Mouse (Mus musculus) c-Kit-positive CD71-positive TER-119-positive erythroid progenitor cells, embryonic 14.5 days (primary cell): ENCODE results near the gene Rmnd1.

Experiments used
- DNase-seq: peaks from one replicate; pipeline ENCODE4 v3.0.0-alpha.2; 2013; ENCODE audit warnings: low spot score

The Rmnd1 gene

DNA sequence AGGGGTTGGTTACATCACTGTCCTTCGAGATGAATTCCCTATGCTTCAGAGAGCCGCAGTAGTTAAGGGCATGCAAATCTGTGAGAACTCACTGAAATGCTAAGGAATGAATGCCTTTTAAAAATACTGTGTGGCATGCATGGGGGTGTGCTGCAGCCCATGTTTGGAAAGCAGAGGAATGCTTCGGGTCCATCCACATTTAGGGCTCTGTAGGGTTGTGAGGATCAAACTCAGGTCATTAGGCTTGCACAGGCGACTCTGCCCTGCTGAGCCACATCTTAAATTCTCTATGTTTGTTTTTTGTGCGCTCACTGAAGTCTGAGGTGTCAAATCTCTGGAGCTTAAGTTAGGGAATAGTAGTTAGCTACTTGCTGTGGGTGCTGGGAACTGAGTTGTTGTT is 41.1 kb downstream of the Rmnd1 start:
- no peak for DNase-seq

DNA sequence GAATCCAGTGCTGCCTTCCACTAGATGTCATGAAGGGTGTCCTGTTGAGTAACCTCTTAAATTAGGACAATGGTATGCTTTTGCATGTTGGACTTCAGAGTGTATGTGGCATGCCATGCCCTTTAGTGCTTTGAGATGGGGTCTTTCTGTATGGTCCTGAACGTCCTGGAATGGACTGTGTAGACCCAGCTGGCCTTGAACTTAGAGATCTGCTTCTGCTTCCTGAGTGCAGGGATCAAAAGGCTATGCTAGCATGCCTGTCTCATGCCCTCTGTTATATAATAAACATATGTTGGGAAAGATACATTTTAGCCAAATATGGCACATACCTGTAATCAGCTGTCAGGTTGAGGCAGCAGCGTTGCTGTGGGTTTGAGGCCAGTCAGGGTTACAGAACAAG is 41.6 kb downstream of the Rmnd1 start:
- DNase-seq: no peak

DNA sequence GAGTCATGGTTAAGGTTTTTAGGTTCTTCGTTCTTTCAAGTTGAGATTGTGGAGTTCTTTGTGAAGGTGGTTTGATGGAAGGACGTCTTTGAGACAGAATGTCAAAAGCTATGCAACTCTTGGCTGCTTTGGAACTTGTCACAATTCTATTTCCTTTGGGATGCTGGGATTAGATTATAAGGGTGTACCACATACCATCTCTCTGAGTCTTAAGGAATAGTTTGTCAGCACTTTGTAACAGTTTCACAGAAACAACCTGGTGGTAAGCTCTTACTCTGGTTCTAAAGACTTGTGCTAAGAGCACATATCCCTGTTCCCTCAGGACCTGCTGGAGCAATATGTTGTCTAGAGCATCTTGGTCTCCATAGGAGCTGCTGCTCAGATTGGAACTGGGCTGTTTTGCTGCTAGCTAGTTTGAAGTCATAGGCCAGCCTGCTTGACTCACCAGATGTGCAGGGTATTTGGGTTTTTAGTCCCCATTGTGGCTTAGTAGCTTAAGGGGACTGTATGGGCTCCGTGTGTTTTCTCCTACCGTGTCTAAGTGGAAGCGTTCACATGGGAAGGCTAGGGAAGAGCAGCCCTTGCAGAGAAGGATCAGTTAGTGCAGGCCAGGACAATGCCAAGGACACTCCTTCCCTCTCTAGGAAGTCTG is 42.6 kb downstream of the Rmnd1 start:
- DNase-seq: no peak

DNA sequence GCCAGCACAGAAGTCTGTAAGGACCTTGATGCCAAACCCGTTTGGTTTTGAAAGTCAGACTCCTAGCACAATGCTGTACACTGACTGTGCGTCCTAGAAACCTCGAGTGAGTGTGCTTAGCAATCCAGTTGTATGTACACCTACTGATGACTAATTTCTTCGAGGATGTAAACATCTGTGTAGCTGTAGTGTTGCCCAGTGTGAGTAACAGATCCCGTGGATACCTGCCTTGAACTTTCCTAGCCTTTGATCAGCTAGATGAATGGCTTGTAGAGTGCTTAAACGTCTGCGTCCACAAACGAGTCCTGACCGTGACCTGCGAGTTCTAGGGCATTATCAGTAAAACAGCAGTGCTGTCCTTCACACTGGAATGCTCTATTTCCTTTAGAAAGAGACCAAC is 43.2 kb downstream of the Rmnd1 start:
- no peak for DNase-seq

DNA sequence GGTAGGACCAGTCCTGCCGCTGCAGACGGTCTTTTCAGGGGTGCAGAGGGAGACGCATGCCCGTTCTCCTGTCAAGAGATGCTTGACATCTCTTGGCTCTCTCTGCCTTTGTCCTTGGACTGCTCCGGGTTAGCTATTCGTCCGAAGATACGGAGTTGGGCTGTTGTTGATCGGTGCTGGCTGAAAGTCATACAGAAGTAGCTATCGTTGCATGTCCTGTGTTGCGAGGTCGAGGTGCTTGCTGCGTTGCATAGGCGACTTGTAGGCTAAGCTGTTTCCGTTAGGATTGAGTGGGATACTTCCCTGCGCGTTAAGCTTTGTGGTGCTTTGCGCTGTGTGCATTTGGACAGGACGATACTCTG is 43.8 kb downstream of the Rmnd1 start:
- peak; percentile 28 for DNase-seq

DNA sequence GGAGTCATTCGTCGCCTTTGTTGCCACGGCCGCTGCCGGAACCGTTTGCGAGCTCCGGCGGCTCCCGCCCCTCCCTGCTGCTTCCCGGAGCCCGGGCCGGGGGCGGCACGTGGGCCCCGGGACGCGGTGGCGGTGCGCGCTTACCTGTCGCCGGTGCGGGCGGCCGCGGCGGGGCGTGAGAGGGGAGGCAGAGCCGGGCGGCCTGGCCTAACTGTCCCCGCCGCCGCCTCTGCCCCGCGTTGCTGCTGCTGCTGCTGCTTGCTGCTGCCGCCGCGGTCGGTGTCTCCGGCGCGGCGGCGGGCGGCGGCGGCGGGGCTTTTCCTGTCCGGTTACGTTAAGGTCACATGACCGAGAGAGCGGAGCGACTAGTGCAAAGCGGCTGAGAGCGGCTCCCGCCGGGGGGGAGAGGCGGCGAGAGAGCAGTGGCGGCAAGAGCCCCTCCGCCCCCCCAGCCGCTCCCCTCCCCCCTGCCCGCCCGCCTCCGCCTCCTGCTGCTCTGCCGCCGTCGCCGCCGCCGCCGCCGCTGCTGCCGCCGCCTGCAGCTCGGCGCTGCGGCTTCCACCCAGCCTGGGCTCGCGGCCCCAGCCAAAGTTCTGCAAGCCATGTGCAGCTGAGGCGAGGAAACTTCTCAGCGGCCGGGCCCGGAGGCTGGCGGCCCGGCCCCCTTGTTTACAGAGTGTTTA is 44.3 kb downstream of the Rmnd1 start, which contains the start of gene Zbtb2:
Gene Zbtb2, minus strand, starts transcription at position 408 of the 683 bp plus-strand sequence.
- peak; percentile 52 for DNase-seq

DNA sequence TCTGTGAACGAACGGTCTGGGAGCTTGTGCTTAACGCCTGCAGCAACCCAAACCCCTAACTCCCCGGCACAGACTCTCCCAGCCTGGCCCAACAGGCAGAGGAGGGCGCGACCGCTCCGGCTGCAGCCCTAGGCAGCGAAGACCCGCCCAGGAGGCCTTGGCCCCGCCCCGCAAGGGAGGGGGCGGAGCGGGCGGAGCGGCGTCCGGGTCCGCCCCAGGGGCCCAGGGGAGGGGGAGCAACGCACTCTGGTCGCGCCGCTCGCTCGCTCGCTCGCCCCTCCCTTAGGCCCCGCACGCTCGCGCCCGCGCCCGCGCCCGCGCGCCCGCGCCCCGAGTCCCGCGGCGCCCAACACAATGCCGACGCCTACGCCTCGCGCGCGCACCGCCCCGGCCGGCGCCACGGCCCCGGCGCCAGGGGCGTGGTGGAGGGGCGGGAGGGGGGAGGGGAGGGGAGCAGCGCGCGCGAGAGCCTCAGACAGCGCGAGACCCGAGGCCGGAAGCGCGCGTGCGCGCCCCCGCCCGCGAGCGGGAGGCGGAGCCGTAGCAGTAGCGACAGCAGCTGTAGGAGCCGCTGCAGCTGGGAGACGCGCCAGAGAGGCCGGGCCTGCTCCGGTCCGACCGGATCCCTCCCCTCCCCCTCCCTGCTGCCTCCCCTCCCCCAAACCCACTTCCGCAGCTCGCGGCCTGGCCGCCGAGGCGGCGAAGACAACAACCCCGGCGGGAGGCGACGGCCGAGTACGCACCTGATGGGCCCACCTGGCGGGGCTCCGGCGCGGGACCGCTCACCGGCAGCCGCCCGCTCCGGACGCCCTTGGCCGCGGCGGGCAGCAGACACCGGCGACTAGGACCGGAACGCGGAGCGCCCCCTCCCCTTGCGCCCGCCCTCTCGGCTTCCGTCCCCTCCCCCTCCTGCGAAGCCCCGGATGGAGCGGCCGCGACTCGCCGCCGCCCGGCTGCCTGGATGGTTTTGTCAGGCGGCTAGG is 45.3 kb downstream of the Rmnd1 start:
- DNase-seq: peak; percentile 89

DNA sequence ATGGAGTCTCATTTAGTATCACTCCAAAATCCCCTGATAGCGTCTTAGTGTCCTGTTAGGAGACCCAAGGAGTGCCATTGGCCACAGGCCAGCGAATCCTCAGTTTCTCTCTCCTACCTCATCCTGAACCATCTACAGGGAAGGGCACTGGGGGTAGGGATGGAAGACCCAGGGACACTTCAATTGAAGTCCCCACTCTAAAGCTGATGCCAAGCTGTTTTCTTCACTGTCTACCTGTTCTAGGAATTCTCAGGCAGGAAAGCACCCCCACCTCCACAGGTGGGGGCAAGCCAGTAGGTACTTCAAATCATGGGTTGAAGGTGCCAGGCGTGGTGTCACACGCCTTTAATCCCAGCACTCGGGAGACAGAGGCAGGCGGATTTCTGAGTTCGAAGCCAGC is 47.9 kb downstream of the Rmnd1 start:
- no peak for DNase-seq

DNA sequence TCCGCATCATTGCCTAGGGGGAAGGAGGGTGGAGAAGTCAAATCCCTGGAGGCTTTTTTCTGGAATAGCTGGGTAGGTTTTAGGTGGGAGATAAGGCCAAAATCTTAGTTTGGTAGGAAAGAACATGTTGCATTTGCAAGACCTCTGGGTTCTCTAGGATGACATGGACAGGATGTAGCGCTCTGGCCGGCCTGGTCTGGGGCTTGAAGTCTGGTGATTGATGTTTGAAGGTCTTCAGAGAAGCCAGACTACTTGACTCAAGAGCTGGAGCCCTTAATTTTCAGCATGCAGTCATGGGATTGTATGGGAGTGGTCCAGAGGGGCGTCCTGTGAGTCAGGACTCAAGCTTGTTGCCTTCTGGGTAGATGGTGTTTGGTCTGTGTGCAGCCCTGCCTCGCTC is 51.4 kb downstream of the Rmnd1 start:
- no peak for DNase-seq

DNA sequence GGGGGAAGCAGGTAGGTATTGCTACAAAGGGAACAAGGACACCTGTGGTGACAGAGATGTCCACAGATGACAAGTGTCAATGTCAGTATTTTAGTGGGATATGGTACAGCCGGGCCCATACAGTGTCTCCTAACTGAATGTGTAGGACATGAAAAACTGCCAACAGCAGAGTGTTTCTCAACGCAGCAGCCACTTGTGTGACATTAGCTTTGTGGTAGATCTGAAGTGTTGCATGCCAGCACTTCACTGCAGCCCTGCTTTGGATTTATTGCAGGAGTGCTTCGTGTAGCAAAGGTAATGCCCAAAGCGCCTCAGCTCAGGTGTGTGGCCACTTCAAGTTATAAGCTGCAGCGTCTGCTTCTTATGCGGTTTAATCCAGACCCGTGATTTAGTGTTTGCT is 55.3 kb downstream of the Rmnd1 start:
- no peak for DNase-seq

DNA sequence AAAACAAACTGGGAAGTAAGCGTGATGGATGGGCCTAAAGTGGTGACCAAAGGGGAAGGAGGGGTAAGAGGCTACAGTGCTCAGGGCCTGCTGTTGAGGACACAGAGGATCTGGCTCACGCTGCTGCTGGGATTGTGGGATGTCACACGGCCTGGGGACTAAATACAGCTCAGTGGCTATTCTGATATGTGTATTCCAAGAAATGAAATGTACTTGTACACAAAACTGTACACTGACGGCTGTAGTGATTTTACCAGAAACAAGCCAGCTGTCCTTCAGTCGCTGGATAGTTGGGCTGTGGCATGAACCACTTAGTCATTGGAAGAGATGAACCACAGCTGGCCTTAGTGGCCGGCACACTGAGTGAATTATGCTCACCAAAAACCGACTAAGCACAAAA is 55.7 kb downstream of the Rmnd1 start:
- DNase-seq: no peak

DNA sequence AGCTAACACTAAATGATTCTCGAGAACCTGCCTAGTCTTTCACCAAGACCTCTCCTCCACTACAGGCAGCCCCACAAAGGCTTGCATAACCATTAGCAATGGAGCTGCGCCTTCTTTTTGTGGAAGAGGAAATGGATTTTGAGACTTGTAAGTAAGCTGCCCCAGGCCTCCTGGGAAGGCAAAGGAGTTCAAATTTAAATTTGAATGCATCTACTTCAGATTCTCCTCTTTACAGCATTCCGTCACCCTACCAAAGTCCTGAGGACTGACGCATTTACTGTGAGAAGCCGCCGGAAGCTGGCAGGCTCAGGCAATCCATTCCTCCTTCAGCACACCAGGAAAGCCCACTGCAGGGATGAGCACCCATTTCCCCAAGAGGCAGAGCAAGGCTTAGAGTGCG is 56.9 kb downstream of the Rmnd1 start:
- DNase-seq: no peak

DNA sequence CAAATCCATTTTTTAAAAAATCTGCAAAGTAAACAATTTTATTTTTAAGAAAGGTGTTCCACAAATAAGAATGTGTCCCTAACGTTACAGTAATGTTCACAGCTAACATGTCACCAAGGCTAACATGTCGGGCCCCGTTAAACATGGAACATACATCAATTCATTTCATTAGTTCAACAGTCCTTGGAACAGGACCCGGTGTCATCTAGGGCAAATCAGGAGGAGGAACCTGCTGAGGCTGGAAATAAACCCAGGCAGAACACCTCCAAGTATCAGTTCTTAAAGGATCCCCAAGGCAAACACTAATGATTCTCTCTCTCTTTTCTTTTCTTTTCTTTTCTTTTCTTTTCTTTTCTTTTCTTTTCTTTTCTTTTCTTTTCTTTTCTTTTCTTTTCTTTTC is 57.5 kb downstream of the Rmnd1 start:
- no peak for DNase-seq

DNA sequence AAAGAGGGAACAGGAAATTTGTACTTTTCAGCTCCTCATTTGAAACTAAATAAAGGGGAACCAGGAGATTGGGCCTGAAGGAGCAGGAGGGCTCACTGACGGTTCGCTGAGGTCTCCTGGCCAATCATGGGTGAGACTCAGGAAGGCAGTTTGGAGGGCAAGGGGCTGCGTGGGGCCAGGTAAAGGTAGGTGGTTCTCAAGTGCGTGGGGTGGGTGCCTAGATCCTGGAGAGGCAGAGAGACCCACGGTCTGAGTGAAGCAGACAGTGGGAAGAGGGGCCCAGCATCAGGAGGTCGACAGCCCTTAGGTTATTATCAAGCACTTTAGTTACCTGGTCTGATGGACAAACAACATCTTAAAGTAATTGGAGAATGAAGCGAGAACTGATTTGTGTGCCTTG is 57.9 kb downstream of the Rmnd1 start:
- DNase-seq: no peak

DNA sequence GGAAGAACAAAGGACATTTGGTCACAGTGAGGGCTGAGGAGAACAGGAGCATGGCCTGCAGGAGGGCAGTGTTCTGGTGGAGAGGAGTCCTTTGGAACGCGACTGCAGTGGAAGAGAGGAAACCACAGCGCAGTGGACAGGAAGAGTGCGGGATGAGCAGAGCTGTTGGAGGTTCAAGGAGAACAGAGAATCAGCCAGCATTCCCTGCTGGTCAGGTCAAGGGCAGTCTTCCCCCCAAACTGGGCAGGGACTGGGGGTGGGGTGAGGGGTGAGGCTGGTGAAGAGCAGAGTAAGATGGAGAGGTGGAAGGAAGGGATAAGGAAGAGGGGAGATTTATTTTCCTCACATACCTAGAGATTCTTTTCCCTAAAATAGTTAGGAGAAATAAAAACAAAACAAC is 58.6 kb downstream of the Rmnd1 start:
- no peak for DNase-seq

DNA sequence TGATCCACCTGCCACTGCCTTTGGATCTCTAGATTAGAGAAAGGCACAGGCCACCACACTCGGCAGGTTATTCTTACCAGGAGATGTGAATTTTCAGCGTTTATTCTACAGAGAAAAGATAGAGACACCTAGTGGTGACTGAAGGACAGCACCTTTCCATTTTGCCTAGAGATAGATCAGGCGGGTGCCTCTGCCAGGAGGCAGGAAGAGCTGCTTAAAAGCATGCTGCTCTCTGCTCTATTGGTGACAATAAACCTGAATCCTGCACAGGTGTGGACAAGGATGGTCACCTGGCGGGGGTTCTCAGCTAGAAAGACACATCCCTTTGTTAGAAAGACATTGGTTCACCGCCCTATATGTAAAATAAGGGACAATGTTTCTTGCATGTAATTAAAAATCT is 60.2 kb downstream of the Rmnd1 start:
- DNase-seq: no peak

DNA sequence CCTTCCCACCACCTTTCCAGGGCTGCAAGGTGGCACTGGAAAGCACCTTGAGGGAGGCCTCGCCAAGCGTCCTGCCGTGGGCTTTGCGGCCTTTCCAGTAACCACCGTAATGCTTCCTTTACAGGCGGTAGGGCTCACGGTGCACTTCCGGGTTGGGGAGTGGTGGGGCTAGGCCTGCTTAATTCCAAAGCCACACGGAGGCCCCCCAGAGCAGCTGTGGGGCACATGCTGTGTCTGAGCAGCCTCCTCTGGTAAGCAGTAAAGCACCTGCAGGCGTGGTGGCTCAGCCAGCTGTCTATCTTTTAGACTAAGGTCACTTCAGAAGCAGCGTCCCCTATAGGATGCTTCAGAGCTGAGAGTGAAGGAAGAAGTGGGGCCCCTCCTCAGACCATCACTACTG is 62.1 kb downstream of the Rmnd1 start:
- DNase-seq: no peak

DNA sequence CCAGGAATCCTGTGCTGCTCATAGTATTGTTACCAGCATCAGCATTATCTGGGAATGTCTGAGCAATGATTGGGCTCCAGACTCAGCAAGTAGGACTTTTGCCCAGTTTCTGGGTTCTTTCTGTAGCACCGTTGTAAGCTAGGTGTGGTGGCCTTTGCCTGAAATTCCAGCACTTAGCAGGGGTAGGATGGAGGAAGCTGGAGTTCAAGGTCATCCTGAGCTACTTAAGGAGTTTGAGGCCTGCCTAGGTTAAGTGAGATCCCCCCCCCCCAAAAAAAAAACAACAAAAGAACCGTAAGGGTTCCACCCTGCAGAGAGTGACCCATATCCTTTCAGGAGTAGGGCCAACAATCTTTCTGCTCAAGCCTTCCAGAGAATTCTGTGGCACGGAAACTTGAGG is 67.6 kb downstream of the Rmnd1 start:
- DNase-seq: no peak

DNA sequence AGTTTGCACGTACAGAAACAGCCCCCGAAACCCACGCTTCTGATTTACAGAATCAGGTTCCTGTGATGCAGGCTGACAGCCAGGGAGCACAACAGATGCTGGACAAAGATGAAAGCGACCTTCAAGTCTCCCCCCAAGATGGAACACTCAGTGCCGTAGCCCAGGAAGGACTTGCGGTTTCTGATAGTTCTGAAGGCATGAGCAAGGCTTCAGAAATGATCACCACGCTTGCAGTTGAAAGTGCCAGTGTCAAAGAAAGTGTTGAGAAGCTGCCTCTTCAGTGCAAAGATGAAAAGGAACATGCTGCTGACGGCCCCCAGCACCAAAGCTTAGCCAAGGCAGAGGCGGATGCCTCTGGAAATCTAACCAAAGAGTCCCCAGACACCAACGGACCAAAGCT is 74.8 kb downstream of the Rmnd1 start:
- no peak for DNase-seq

DNA sequence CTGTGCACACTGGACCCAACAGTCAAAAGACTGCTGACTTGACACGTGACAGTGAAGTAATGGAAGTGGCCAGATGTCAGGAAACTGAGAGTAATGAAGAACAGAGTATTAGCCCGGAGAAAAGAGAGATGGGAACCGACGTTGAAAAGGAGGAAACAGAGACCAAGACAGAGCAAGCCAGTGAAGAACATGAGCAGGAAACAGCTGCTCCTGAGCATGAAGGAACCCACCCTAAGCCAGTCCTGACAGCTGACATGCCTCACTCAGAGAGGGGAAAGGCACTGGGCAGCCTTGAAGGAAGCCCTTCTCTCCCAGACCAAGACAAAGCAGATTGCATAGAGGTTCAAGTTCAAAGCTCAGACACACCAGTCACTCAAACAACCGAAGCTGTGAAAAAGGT is 75.5 kb downstream of the Rmnd1 start:
- no peak for DNase-seq

DNA sequence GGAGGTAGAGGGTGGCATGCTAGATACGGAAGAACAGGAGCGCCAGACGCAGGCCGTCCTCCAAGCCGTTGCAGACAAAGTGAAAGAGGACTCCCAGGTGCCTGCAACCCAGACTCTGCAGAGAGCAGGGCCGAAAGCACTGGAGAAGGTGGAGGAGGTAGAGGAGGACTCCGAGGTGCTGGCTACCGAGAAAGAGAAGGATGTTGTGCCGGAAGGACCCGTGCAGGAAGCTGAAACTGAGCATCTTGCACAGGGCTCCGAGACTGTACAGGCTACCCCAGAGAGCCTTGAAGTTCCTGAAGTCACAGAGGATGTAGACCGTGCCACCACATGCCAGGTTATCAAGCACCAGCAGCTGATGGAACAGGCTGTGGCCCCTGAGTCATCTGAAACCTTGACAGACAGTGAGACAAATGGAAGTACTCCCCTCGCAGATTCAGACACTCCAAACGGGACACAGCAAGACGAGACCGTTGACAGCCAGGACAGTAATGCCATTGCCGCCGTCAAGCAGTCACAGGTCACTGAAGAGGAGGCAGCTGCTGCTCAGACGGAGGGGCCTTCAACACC is 76.2 kb downstream of the Rmnd1 start:
- no peak for DNase-seq

DNA sequence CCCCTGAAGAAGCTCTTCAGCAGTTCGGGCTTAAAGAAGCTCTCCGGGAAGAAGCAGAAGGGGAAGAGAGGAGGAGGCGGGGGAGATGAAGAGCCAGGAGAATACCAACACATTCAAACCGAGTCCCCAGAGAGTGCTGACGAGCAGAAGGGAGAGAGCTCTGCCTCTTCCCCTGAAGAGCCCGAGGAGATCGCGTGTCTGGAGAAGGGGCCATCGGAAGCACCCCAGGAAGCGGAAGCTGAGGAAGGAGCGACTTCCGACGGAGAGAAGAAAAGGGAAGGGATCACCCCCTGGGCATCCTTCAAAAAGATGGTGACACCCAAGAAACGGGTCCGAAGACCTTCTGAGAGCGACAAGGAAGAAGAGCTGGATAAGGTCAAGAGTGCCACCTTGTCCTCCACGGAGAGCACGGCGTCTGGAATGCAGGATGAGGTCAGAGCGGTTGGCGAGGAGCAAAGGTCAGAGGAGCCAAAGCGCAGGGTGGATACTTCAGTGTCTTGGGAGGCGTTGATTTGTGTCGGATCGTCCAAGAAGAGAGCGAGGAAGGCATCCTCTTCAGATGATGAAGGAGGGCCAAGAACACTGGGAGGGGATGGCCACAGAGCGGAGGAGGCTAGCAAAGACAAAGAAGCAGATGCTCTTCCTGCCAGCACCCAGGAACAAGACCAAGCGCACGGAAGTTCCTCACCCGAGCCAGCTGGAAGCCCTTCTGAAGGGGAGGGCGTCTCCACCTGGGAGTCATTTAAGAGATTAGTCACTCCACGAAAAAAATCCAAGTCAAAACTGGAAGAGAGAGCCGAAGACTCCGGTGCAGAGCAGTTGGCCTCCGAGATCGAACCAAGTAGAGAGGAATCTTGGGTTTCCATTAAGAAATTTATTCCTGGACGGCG is 77.6 kb downstream of the Rmnd1 start:
- no peak for DNase-seq
